Mouse (Mus musculus): Measurements from ENCODE around the gene Gm10073. TPM values are rescaled to one million over a fixed set of nuclear protein-coding genes. Genes with fewer than 3 reads are reported as not detected.
"Not testable (repeated sequence)": the region's sequence is repeated elsewhere in the genome, so short reads cannot be mapped to it uniquely, and the experiment has no call there.

The Gm10073 gene
- total RNA-seq, 1 experiment = 86.5 TPM

DNA sequence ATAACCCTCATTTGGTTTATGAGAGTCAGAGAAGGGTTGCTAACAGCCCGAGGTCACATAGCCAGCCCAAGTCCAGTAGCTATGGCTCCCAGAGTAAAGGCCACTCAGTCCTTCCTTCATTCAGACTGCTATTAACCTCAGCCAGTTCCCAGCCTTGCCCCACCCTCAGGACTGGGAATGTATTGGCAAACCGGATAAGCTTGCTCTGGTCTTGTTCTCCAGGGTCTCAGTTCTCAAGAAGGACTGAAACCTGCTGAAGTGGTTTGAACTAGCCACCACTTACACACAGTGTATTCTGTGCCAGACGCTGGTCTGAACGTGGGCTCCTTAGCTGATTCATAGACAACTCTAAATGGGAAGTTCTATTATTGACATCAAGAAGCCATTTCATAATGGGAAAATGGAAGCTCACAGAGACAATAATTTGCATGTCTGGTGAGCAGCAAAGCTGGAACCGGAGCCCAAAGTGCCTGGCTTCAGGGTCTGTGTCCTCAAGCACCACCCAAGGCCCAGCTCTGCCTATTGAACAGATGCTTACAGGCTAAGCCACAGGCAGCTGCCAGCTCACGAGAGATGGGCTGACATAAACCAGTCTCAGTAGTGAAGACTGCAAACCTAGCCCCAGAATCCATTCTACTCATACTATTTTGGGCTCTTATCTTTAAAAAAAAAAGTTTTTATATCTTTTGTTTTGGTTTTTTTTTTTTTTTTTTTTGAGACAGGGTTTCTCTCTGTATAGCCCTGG, 8.3 kb upstream of the Gm10073 start:
- DNase-seq (ENCODE audit: low read depth, low spot score) = no peak

DNA sequence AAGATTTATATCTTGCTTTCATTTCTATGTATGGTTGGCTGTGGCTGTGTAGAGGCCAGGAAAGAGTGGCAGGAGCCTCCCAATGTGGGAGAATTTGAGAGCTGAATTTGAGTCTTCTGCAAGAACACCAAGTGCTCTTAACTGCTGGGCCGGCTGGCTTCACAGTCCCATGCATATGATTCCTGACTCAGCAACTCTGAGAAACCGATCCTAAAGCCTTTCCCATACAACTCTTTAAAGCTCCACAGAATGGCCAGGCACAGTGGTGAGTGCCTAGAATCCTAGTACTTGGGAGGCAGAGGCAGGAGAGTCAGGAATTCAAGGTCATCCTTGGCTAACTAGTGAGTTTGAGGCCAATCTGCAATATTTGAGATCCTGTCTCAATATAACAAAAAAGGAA, 6.2 kb upstream of the Gm10073 start:
- TF ChIP-seq ZC3H11A (IDR thresholded peaks at IDR 0.05; ENCODE audit: borderline replicate concordance, low read depth, low read length) (no peak), MAFK (IDR thresholded peaks at IDR 0.05; ENCODE audit: insufficient read depth, low read depth, low read length) (peak; percentile 60)
- 0 out of 4 replicates have a peak, but pooled peaks cover 0 to 3% of the 10 kb centered on the region in 2 experiments for H3K4me1 ChIP-seq (ENCODE audit: control insufficient read depth in 2 of 2, insufficient read depth in 2 of 2, low read length in 2 of 2, poor library complexity in 1 of 2)
- no peaks in the 10 kb centered on the region for H3K9me3 ChIP-seq (ENCODE audit: control insufficient read depth, insufficient read depth, low read depth, low read length)
- in situ Hi-C loops (cut with MboI; ENCODE audit: low sequenced_read_pairs in 2 of 2, unreplicated experiment in 2 of 2) = no loop called here
- no peak for DNase-seq (ENCODE audit: low read depth, low spot score)
- H3K36me3 ChIP-seq (ENCODE audit: control insufficient read depth, insufficient read depth, low read length, poor library complexity, severe bottlenecking) = no peaks in the 10 kb centered on the region
- no peak overlapping the region for H3K4me3 ChIP-seq (ENCODE audit: insufficient read depth in 1 of 2, low read depth in 1 of 2, low read length in 2 of 2, poor library complexity in 1 of 2, severe bottlenecking in 1 of 2)
- no peak overlapping the region for H3K27ac ChIP-seq (ENCODE audit: insufficient read depth, low read depth, low read length, poor library complexity, severe bottlenecking)
- H3K9ac ChIP-seq (ENCODE audit: insufficient read depth, low read depth, low read length, poor library complexity, severe bottlenecking) = no peak overlapping the region

More for the DNA sequence above, 8.3 kb upstream of the Gm10073 start:
- no peak overlapping the region for H3K27ac ChIP-seq (ENCODE audit: insufficient read depth, low read depth, low read length, poor library complexity, severe bottlenecking)
- no peak overlapping the region for H3K9ac ChIP-seq (ENCODE audit: insufficient read depth, low read depth, low read length, poor library complexity, severe bottlenecking)
- TF ChIP-seq HCFC1 (IDR thresholded peaks at IDR 0.05; ENCODE audit: borderline replicate concordance, insufficient read depth, low read length) (no peak), MAFK (IDR thresholded peaks at IDR 0.05; ENCODE audit: insufficient read depth, low read depth, low read length) (no peak), CHD2 (IDR thresholded peaks at IDR 0.05; ENCODE audit: low read depth, low read length) (no peak), ZNF384 (IDR thresholded peaks at IDR 0.05; ENCODE audit: low read depth, low read length) (no peak), ZC3H11A (IDR thresholded peaks at IDR 0.05; ENCODE audit: borderline replicate concordance, low read depth, low read length) (no peak)
- no peaks in the 10 kb centered on the region for H3K9me3 ChIP-seq (ENCODE audit: control insufficient read depth, insufficient read depth, low read depth, low read length)
- H3K4me3 ChIP-seq (ENCODE audit: insufficient read depth in 1 of 2, low read depth in 1 of 2, low read length in 2 of 2, poor library complexity in 1 of 2, severe bottlenecking in 1 of 2) = no peak overlapping the region
- in situ Hi-C loops (cut with MboI; ENCODE audit: low sequenced_read_pairs in 2 of 2, unreplicated experiment in 2 of 2) = no loop called here
- no peaks in the 10 kb centered on the region for H3K36me3 ChIP-seq (ENCODE audit: control insufficient read depth, insufficient read depth, low read length, poor library complexity, severe bottlenecking)
- peaks cover 0 to 5% of the 10 kb centered on the region in 2 experiments; a peak in 1 of 4 replicates for H3K4me1 ChIP-seq (ENCODE audit: control insufficient read depth in 2 of 2, insufficient read depth in 2 of 2, low read length in 2 of 2, poor library complexity in 1 of 2)

DNA sequence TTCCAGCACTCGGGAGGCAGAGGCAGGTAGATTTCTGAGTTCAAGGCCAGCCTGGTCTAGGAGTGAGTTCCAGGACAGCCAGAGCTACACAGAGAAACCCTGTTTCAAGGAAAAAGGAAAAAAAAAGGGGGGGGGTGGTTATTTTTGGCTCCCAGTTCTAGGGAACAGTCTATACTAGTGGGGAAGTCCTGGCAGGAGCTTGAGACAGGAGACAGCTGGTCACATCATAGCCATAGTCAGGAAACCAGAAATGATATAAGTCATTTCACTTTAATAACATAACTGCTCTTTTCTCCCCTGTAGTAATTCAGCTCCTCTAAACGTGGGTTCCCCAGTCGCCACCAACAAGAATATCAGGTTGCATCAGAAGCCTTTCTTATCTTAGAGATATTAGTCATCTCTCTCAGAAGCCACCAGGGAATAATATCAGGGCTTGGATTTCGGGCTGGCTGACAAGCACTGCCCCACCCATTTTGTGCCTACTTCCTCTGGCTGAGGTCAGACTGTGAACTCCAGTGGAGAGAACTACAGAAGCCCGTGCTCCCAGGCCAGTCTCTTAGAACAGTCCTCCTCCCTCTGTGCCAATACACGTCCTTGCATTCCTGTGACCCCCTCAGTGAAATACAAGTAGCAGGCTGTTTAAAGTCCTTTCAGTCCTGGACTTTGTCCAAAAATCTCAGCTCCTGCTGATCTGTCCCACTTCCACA, 3.7 kb upstream of the Gm10073 start:
- Histone ChIP-seq H3K9me3 (ENCODE audit: control insufficient read depth, insufficient read depth, low read depth, low read length) (no peaks in the 10 kb centered on the region), H3K27ac (ENCODE audit: insufficient read depth, low read depth, low read length, poor library complexity, severe bottlenecking) (no peak overlapping the region), H3K36me3 (ENCODE audit: control insufficient read depth, insufficient read depth, low read length, poor library complexity, severe bottlenecking) (no peaks in the 10 kb centered on the region), H3K4me1 (ENCODE audit: control insufficient read depth in 2 of 2, insufficient read depth in 2 of 2, low read length in 2 of 2, poor library complexity in 1 of 2) (0 out of 4 replicates have a peak, but pooled peaks cover 0 to 3% of the 10 kb centered on the region in 2 experiments), H3K9ac (ENCODE audit: insufficient read depth, low read depth, low read length, poor library complexity, severe bottlenecking) (no peak overlapping the region), H3K4me3 (ENCODE audit: insufficient read depth in 1 of 2, low read depth in 1 of 2, low read length in 2 of 2, poor library complexity in 1 of 2, severe bottlenecking in 1 of 2) (no peak overlapping the region)
- DNase-seq (ENCODE audit: low read depth, low spot score) = no peak
- no peak for TF ChIP-seq ZNF384 (IDR thresholded peaks at IDR 0.05; ENCODE audit: low read depth, low read length)
- no peak for TF ChIP-seq HCFC1 (IDR thresholded peaks at IDR 0.05; ENCODE audit: borderline replicate concordance, insufficient read depth, low read length)
- no peak for TF ChIP-seq CHD2 (IDR thresholded peaks at IDR 0.05; ENCODE audit: low read depth, low read length)
- TF ChIP-seq ZC3H11A (IDR thresholded peaks at IDR 0.05; ENCODE audit: borderline replicate concordance, low read depth, low read length) = no peak
- no peak for TF ChIP-seq MAFK (IDR thresholded peaks at IDR 0.05; ENCODE audit: insufficient read depth, low read depth, low read length)
- in situ Hi-C loops (cut with MboI; ENCODE audit: low sequenced_read_pairs in 2 of 2, unreplicated experiment in 2 of 2) = no loop called here

DNA sequence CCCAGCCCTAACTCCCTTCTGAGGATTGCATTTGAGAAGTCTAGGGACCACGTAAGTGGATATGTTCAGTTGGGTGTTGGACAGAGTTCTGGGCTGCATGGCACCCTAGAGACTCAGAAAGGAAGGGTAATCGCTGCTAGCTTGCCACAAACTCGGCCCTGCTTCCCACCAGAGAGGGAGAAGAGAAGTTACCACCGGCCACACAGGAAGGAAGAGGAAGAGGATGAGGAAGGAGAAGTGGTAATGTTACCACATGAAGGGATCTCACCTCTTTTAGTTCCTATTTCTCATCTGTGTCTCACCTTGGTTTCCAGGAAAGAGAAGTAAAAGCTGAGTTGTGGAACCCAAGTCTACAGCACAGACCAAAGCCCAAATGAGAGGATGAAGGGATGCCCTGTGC, 1.0 kb upstream of the Gm10073 start:
- H3K4me1 ChIP-seq (ENCODE audit: control insufficient read depth in 2 of 2, insufficient read depth in 2 of 2, low read length in 2 of 2, poor library complexity in 1 of 2) = 0 out of 4 replicates have a peak, but pooled peaks cover 0 to 3% of the 10 kb centered on the region in 2 experiments
- H3K27ac ChIP-seq (ENCODE audit: insufficient read depth, low read depth, low read length, poor library complexity, severe bottlenecking) = no peak overlapping the region
- in situ Hi-C loops (cut with MboI; ENCODE audit: low sequenced_read_pairs in 2 of 2, unreplicated experiment in 2 of 2) = loop anchor here in 1 of 2 experiments (5.0 kb wide), 1 partner anchor 63 kb away; no protein-coding TSS in a partner anchor
- no peaks in the 10 kb centered on the region for H3K36me3 ChIP-seq (ENCODE audit: control insufficient read depth, insufficient read depth, low read length, poor library complexity, severe bottlenecking)
- no peaks in the 10 kb centered on the region for H3K9me3 ChIP-seq (ENCODE audit: control insufficient read depth, insufficient read depth, low read depth, low read length)
- no peak overlapping the region for H3K9ac ChIP-seq (ENCODE audit: insufficient read depth, low read depth, low read length, poor library complexity, severe bottlenecking)
- H3K4me3 ChIP-seq (ENCODE audit: insufficient read depth in 1 of 2, low read depth in 1 of 2, low read length in 2 of 2, poor library complexity in 1 of 2, severe bottlenecking in 1 of 2) = no peak overlapping the region
- DNase-seq (ENCODE audit: low read depth, low spot score) = no peak
- TF ChIP-seq ZNF384 (IDR thresholded peaks at IDR 0.05; ENCODE audit: low read depth, low read length) (no peak), ZC3H11A (IDR thresholded peaks at IDR 0.05; ENCODE audit: borderline replicate concordance, low read depth, low read length) (no peak), HCFC1 (IDR thresholded peaks at IDR 0.05; ENCODE audit: borderline replicate concordance, insufficient read depth, low read length) (no peak), CHD2 (IDR thresholded peaks at IDR 0.05; ENCODE audit: low read depth, low read length) (no peak), MAFK (IDR thresholded peaks at IDR 0.05; ENCODE audit: insufficient read depth, low read depth, low read length) (no peak)

DNA sequence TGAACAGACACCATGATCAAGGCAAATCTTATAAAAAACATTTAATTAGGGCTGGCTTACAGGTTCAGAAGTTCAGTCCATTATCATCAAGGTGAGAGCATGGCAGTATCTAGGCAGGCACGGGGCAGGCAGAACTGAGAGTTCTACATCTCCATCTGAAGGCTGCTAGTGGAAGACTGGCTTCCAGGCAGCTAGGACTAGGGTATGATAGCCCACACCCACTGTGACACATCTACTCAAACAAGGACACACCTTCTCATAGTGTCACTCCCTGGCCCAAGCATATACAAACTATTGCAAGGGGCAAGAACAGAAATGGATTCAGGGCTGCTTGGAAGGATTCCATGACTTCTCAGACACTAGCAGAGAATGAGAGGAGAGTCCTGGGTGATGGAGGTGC, 1.1 kb downstream of the Gm10073 start:
- in situ Hi-C loops (cut with MboI; ENCODE audit: low sequenced_read_pairs in 2 of 2, unreplicated experiment in 2 of 2) = loop anchor here in 1 of 2 experiments (5.0 kb wide), 1 partner anchor 65 kb away; no protein-coding TSS in a partner anchor

More for the DNA sequence above, 1.1 kb downstream of the Gm10073 start:
- not testable (repeated sequence) for DNase-seq (ENCODE audit: low read depth, low spot score); H3K9ac ChIP-seq (ENCODE audit: insufficient read depth, low read depth, low read length, poor library complexity, severe bottlenecking); H3K9me3 ChIP-seq (ENCODE audit: control insufficient read depth, insufficient read depth, low read depth, low read length); H3K27ac ChIP-seq (ENCODE audit: insufficient read depth, low read depth, low read length, poor library complexity, severe bottlenecking); H3K4me1 ChIP-seq (ENCODE audit: control insufficient read depth in 2 of 2, insufficient read depth in 2 of 2, low read length in 2 of 2, poor library complexity in 1 of 2); H3K36me3 ChIP-seq (ENCODE audit: control insufficient read depth, insufficient read depth, low read length, poor library complexity, severe bottlenecking); H3K4me3 ChIP-seq (ENCODE audit: insufficient read depth in 1 of 2, low read depth in 1 of 2, low read length in 2 of 2, poor library complexity in 1 of 2, severe bottlenecking in 1 of 2)

All from ES-E14 (cell line).